Mouse (Mus musculus) stomach, postnatal 0 days (tissue): ENCODE results near the gene Slc16a9.

Experiments
- CTCF ChIP-seq: IDR thresholded peaks from 2 replicates; pipeline ENCODE4 v1.5.1; 2016; ENCODE audit warnings: antibody characterized with exemption, low read depth, mild to moderate bottlenecking, moderate library complexity
- EP300 ChIP-seq: optimal IDR thresholded peaks from 2 replicates; pipeline ENCODE3; 2016; ENCODE audit warnings: antibody characterized with exemption

DNA sequence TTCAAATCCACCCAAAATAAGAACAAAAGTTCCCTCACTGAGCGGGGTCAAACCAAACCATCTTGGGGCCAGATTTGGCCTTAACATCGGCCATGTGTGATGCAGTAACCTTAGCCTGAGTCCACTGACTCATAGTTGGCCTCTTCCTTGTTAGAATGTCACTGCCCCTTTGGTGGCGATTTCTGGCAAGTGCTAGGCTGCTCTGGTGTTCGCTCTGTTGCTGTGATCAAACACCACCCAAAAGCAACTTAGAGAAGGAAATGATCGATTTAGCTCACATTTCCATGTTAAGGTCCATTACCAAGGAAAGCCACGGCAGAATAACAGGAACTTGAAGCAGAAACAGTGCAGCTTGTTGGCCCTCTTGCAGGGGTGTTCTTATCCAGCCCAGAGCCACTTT is 5.9 kb downstream of the Slc16a9 start:
- TF ChIP-seq CTCF (no peak), EP300 (no peak)
